Mouse (Mus musculus) urinary bladder, postnatal 25 days (tissue): Measurements from ENCODE around the gene Creb3l2.

Source experiments
- DNase-seq: peaks from one replicate; pipeline ENCODE4 v3.0.0; 2022; ENCODE audit warnings: low spot score

The Creb3l2 gene

DNA sequence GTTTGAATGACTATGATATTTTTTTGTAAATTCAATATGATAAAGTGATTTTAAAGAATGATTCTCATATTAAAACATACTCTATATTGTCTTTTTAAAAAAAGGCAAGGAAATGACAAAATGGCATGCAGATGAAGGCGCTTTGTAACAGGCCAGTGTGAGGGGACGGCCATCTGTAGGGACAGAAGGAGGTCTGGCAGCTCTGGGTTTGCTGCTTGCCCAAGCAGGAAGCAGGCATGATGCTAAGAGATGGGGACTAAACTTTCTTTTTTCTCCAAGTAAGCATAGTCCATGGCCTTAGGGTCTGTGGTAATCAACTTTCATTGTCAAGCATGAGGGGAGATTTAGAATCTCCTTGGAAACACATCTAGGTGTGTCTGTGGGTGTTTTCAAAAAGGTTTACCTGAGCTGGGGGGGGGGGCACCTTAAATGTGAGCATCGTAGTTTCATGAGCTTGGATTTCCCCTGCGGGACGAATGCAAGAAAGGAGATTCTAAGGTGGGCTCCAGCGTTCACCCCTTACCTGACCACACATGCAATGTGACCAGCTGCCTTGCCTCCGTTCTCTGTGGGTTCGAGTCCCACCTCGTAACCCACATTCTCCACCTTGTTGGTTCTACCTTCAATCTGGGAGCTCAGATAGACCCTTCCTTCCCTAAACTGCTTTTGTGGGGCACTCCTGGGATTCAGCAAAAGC lies 115.9 kb downstream of the Creb3l2 start:
- no peak for DNase-seq

DNA sequence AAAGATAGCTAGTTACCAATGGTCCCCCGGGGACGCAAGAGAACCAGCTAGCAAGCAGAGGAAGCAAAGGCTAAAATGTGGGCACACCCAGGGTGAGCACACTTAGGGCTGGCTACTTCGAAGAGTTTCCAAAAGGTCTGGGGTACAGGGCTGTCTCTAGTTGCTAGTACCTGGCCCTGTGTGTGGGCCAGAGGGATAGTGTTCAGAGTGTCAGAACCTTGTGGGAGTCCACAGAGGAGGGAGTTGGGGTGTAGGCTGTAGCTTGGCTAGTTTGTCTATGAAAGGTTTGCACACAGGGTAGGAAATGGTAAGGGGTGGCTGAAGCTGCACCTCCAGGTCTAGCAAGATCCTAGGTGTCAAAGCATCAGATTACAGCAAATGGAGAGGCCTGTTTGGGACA lies 116.9 kb downstream of the Creb3l2 start:
- DNase-seq: no peak

DNA sequence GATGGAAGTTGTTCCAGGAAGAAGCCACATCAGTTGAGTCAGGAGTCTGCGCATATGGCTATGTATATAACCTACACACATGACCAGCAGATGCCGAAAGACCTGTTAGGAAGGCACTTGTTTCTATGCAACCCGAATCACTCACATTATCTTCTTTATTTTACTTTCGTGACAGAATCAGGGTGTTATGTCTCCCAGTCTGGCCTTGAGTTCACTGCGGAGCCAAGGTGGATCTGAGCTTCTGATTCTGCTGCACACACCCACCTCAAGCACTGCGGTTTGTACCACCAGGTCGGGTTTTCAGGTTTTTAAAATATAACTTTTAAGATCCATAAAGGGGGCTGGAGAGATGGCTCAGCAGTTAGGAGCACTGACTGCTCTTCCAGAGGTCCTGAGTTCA lies 119.3 kb downstream of the Creb3l2 start:
- no peak for DNase-seq

DNA sequence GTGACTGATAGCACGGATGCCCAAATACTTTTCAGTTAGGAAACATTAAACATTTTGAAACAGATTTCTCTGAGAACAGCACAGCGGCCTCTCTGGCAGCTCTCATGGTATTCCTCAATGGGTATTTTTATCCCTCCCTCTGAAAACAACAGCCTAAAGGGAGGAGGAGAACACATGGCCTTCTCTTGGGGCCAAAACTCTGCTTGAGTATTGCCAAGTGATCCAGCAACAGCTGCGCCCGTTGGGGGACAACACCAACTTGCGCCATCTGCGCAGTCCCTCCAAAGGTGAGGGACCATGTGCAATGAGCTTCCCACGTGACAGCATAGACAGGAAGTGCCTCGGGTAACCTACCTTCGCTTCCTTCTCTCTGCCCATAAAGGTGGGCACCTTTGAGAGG lies 119.9 kb downstream of the Creb3l2 start:
- DNase-seq: no peak

DNA sequence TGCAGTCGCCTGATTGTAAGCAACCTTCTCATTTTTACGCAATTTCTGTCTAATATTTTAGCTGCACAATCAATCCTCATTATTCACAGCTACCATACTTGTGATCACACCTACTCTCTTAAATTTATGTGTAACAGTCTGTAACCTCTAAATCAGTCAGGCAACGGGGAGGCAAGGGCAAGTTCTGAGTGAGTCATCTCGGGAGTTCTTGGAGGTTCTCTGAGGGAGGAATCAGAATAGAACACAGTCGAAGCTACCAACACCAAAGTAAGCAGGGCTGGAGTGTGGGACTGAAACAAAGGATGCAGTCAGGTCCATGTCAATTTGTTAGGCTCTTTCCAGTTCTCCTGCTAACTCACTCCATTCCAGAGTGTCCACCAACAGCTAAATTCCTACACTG lies 124.0 kb downstream of the Creb3l2 start:
- DNase-seq: no peak

DNA sequence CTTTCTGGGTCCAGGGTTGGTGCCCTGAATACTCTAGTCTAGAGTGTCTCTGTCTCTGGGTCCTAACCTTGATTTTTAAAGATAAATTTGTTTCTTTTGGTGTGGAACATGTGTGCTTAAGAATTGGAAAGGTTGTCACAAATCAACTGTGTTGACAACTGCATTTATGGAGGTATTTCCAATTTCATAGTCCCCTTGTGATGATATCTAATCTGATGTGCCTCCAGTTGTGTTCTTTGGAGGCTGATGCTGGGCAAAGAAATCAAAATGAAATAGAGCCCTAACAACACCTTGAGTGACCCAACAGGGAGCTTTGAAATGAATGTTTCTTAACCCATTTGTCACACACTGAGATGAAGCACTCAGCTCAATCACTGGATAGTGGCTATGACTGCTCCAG lies 126.5 kb downstream of the Creb3l2 start:
- DNase-seq: no peak

DNA sequence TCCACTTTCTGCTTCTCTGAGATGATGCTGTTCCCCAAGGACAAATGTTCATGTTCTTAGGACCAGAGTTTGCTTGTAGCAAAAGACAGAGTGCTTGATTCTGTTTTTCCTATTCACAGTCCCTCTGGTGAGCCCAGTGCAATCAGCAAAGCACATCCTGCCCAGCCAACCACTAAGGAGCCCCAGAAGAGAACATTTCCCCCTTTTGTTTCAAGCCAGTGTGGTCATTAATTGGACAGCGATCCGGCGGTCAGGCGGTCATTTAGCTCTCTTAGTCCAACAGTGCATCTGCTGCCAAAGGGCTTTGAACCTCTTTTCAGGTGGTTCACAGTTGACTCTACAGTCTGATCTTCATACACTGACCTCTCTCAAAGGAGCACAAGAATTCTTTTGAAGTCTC lies 131.3 kb downstream of the Creb3l2 start:
- no peak for DNase-seq

DNA sequence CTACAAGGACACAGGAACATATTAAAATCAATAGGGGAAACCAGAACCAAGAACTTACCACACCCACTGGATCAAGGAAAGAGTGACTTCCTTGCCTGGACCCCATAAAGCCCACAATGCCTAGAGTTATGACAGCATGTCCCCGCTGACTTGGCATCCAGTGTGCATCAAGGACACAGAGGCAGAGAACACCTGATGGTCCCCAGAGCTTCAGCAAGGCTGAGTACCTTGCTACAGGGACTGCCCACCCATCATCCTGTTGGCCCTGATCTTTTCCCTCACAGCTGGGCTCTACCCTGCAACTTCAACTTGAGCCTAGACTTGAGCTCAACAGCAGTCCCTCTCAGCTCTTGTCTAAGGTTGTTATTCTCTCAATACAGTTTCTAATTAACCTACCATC lies 135.3 kb downstream of the Creb3l2 start:
- no peak for DNase-seq

DNA sequence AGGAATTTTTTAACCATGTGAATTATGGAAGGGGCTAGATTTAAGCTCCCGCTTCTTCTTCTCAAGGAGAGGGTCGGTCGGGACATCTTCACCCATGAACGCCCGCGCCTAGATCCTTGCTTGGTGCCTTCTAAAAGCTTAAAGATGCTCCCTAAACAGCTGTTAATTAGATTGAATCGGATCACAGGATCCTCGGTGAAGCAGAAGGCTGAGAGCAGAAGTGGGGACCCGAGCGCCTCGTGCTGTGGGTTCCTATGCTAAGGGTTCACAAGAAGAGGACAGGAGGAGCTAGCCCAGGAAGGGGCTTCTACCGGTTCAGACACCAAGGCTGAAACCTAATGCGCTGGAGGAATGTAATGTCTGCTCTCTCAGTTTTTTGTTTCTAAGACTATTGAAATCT lies 141.5 kb downstream of the Creb3l2 start:
- no peak for DNase-seq

DNA sequence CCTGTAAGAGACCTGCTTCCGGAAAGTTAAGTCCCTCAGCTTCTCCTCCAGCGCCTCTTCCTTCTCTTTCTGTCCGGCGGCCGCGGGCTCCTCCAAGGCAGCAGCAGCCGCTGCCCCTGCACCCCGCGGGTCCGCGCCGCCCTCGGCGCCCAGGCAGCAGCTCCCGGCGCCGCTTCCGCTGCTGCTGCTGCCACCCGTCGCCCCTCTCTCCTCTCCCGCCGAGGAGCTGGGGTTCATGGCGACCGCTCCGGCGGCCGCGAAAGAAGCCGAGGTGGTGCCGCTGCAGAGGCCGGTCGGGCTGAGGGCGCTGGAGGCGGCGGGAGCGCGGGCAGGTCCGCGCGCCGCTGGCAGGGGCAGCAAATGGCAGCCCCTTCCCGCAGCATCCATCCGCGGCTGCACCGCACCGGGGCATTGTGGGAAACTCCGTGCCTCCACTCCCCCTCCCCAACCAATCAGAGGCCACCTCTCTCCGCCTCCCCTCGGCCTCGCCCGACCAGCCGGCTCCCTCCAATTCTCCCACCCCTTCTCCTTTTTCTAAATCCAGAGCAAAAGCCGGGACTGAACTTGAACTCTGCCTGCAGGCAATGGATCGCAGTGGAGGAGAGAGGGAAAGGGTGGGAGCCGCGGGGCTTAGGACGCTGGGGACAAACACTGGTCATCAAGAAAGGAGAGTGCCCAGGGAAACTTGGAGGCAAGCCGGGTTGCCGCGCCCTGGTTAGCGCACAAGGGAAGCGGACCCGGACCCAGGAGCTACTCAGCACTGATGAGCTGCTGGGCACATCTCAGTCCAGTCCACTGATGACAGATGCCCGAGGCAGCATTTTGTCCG lies 142.2 kb downstream of the Creb3l2 start, which contains the start of gene Dgki:
TSS of gene Dgki (minus strand) at position 623 of the 829 bp plus-strand sequence.
- peak; percentile 30 for DNase-seq

DNA sequence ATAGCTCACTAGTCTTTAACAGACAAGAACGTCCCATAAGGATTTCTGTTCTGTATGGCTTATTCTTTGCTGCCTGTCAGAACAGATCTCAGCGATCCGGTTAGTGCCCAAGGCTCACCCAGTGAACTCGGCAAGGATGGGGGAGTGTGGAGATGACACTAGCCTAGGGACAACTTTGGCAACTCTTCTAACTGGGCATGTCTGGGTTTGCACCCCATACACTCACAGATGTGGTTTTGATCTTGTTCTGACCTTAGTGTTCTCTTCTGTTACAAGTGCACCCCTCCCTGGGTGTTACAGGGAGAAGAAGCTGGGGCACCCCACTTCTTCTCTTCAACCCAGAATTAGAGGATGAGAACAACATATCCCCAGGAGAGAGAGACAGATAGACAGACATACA lies 143.0 kb downstream of the Creb3l2 start:
- no peak for DNase-seq

DNA sequence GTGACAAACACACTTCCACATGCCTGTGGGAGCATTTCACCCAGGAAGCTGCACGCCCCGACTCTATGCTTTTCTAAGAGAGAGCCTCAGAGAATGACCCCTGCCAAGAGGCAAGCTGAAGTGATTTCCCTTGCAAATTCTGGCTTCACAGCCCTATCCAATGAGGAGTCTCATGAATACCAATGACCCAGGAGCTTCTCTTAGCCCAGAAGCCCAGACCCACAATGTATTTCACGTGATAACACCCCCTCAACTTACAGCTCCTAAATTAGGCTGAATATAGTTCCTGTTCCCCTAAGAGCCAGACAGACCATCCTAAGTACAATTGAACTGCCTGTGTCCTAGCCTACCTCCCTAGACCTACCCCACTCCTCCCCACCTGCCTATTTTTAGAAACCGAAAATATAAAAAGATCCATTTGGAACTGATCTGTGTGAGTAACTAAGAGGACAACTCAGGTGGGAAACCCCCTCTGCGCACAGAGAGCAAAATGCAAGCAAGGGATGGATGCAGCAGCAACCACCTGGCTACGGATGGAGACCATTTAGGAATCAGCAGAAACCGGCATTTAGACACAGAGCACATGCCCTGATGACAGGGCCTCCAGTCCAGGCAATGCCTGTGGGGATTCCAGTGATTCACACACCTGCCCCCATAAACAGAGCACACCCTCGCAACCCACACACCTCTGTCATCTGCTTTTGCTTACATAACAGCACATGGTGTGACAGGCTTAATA lies 144.0 kb downstream of the Creb3l2 start:
- DNase-seq: no peak

DNA sequence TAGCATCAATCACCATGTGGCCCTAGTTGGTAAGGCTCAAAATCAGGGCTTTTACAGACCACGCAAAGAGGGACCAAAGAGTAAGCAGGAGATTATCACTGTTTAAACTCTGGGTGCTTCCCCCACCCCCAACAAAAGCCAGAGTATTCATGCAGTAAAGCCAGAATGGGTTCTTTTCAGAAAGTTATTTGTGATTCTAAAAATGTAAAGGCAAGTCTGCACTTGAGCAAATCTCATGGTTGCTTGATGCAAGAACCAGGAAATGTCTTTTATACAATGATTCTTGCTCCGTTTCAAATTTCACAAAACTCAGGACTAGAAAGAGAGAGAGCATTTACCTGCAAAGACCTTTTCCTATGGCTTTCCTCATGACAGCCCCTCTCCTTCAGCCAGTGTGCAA lies 149.9 kb downstream of the Creb3l2 start:
- DNase-seq: no peak

DNA sequence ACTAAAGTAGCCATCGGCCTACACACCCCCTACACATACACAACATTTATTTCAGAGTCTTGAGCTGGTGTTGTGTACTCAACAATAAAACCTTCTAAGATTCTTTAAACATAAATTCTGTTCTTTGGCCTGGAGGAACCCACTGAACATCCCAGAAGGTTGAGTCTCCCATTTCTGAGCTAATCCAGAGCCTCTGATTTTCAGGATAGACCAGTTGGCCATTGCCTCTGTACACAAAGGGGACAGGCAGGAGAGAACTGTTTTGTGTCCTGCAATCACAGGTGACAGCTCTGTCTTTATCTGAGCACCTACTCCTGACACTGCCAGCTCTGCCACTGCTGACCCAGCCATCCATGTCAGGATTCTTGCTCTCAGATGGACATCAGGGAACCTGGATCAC lies 150.8 kb downstream of the Creb3l2 start:
- no peak for DNase-seq

DNA sequence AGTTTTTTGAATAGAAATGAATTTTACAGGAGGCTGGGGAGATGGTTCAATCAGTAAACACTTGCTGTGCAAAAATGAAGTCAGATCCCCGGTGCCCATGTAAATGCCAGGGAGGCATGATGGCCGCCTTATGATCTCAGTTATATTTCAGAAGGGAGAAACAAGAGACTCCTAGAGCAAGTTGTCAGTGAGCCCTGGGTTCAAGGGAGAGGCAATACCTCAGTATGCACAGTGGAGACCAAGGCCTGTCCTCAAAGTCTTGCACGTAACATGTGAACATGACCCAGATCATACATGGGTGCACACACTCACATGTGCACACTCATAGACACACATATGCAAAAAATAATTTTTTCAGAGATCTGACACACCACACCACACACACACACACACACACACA lies 151.3 kb downstream of the Creb3l2 start:
- no peak for DNase-seq

DNA sequence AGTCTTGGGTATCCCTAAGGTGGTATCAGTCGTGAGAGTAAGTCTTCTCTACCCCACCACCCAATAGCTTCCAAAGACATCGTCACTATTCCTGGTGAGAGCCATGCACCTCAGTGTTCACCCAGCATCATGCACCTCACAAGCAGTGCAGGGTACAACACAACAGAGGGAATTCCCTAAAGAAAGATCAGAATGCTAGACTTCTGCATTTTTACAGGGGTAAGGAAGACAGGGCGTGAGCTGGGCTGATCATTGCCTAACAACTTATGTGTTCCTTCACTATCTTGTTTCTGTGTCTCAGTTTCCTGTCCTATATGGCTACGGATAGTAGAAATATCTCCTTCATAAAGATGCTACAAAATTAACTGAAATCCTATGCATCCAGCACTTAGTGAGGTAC lies 155.8 kb downstream of the Creb3l2 start:
- no peak for DNase-seq

DNA sequence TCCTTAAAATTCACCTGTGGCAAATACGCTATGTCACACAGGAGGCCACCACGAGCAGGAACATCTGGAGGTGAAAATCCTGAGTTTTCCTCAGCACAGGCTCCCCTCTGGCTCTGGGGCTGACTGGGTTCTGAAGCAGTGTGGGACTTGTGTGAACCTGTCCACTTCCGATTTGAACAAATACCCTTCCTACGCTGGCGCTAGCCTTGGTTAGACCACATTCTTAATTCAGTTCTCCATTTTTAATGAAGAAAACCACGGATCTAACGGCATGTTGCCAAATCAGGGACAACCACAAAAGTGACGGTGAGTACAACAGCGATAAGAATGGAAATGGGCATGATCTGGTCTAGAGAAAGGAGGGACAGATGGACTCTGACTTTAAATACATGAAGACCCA lies 157.1 kb downstream of the Creb3l2 start:
- DNase-seq: no peak

DNA sequence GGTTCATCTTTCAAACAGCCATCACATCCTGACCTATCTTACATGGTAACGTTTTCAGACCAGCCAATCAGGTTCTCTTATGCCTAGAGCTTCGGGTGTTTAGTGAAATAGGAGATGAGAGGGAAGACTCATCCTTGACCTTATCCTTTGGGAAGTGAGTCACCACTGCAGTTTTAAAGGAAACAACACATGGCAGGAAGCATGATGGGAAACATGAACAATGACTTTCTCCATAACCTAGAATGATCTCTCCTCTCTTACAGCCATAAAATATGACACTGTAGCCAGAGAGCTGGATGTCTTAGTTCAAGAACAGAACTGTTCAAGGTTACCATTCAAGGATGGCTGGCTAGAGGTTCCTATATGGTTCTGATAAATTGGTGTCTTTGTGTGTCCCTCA lies 158.6 kb downstream of the Creb3l2 start:
- DNase-seq: no peak

DNA sequence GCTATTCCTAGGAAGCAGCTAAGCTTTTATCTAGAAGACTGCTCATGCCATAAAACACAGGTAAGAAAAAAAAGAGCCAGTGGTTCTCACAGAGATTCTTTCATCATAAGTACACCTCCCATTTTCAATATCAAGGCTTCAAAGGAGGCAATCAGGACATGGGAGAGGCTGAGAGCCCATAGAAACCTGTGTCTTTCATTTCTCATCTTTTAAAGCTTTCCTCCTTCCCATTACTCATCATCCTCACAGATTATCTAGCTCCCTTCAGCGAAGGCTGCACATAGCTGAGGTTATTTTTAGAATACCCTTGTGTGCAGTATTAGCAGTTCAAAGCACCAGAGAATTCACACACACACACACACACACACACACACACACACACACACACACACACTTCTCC lies 159.3 kb downstream of the Creb3l2 start:
- DNase-seq: no peak
